Mouse (Mus musculus): ENCODE data around the gene Clec4a4. TPM values are rescaled to one million over a fixed set of nuclear protein-coding genes. Genes with fewer than 3 reads are reported as not detected.
"Not testable (repeated sequence)": the region's sequence is repeated elsewhere in the genome, so short reads cannot be mapped to it uniquely, and the experiment has no call there.

Gene Clec4a4
- polyA plus RNA-seq (2016; fragmentation: Nextera tagmentation; extraction: Ambion mirVana): not detected in 2 replicates

DNA sequence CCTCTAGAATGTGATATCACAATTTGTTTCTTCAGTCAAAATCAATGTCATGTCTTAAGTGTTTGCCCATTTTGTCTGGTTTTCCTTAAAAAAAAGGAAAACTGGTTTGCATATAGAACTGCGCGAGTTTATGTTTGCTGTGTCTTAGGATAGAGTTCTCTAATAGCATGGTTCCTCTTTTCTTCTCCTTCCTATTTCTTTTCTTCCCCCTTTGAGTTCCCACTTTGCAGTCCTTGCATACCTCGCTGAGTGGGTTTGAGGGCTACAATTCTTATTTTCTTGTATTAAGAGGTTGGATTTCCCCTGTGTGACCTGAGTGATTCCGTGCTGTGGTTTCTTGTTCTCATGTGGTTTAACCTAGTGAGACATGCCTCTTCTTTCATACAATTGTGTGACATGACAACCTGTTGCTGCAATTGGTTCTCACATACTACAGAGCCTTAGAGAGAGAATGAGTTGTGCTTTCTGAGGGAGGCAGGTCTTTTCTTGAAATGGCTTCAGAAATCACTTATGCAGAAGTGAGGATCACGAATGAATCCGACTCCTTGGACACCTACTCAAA, at the start of gene Clec4a4:
Clec4a4 (plus strand) TSS at position 492 of the 562 bp plus-strand sequence.
- no peak for DNase-seq (ENCODE audit: low spot score)
- Histone ChIP-seq H3K27ac (replicated peaks) (no peak within 1 kb of the TSS), H3K4me1 (no peaks in the 10 kb centered on the region), H3K9me3 (replicated peaks) (peaks cover 14% of the 10 kb centered on the region), H3K27me3 (ENCODE audit: low read depth, poor library complexity, severe bottlenecking) (no peaks in the 10 kb centered on the region), H3K4me3 (no peak within 1 kb of the TSS), H3K36me3 (no peaks in the 10 kb centered on the region)
- 87% methylated on average over 6 of the region's 6 CpGs for WGBS

DNA sequence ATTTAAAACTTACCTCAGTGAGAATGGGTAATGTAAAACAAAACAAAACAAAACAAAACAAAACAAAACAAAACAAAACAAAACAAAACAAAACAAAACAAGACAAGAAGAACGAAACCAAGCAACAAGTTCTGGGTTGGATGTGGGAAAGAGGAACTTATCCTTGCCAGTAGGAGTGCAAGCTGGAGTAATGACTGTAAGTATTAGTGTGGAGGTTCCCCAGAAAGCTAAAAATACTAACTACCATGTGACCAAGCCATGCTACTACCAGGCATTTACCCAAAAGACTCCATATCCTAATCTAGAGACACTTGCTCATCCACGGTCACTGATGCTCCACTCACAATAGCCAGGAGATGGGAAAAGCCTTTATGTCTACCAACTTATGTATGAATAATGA, 43.4 kb upstream of the Clec4a4 start:
- 91% methylated on average over 2 of the region's 2 CpGs for WGBS
- H3K36me3 ChIP-seq: no peaks in the 10 kb centered on the region

DNA sequence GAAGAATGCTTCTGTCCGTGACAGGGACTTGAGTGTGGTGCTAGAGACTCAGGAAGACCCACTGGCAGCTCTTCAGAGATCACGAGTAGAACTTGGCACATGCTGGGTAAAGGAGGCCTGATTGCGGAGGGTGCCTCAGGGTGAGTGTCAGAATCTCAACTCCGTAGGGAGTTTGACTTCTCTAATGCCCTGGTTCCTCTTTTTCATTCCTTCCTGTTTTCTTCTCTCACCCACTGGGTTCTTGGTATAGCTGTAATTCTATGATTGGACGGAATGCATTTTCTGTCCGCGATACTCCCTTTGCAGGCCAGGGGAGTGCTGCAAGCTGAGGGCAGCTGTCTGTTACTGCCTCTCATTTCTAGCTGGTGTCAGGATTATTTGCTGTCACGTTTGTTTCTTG, 37.8 kb upstream of the Clec4a4 start, which contains the start of gene Clec4a3:
Clec4a3 (plus strand) TSS at position 115 of the 400 bp plus-strand sequence.
- H3K9me3 ChIP-seq (replicated peaks): 0 out of 2 replicates have a peak, but pooled peaks cover 7% of the 10 kb centered on the region
- no peak within 1 kb of the TSS for H3K27ac ChIP-seq (replicated peaks)
- H3K27me3 ChIP-seq (ENCODE audit: low read depth, poor library complexity, severe bottlenecking): no peaks in the 10 kb centered on the region
- H3K36me3 ChIP-seq: no peaks in the 10 kb centered on the region
- H3K4me1 ChIP-seq: no peaks in the 10 kb centered on the region
- WGBS: 85% methylated on average over 8 of the region's 8 CpGs
- H3K4me3 ChIP-seq: no peak within 1 kb of the TSS
- no peak for DNase-seq (ENCODE audit: low spot score)

More for the DNA sequence above, 43.4 kb upstream of the Clec4a4 start:
- H3K27me3 ChIP-seq (ENCODE audit: low read depth, poor library complexity, severe bottlenecking): no peaks in the 10 kb centered on the region
- H3K4me1 ChIP-seq: no peaks in the 10 kb centered on the region
- H3K4me3 ChIP-seq: no peak overlapping the region
- H3K27ac ChIP-seq (replicated peaks): no peak overlapping the region
- DNase-seq (ENCODE audit: low spot score): no peak
- 0 out of 2 replicates have a peak, but pooled peaks cover 5% of the 10 kb centered on the region for H3K9me3 ChIP-seq (replicated peaks)

DNA sequence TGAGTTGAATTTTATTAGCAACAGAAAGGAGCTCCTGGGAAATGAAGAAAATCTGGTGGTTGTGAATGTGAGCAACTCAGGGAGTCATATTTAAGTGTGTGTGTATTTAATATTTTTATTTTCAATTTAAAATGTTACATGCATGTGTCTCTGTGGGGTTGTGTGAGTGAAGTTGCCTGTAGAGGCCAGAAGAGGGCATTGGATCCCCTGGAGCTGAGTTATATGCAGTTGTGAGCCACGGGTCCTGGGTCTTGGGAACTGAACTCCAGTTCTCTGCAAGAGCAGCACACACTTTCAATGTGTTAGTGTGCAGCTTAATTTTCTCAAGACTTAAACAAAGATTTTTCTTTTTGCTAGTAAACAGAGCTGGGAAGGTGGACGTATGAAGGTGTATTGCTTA, 25.6 kb upstream of the Clec4a4 start:
- H3K36me3 ChIP-seq: no peaks in the 10 kb centered on the region
- no peak overlapping the region for H3K4me3 ChIP-seq
- H3K4me1 ChIP-seq: no peaks in the 10 kb centered on the region
- WGBS: 74% methylated on average over 2 of the region's 2 CpGs
- no peak overlapping the region for H3K27ac ChIP-seq (replicated peaks)
- peaks cover 4% of the 10 kb centered on the region; the same call in 1 of the 2 replicates for H3K9me3 ChIP-seq (replicated peaks)
- H3K27me3 ChIP-seq (ENCODE audit: low read depth, poor library complexity, severe bottlenecking): no peaks in the 10 kb centered on the region
- no peak for DNase-seq (ENCODE audit: low spot score)

DNA sequence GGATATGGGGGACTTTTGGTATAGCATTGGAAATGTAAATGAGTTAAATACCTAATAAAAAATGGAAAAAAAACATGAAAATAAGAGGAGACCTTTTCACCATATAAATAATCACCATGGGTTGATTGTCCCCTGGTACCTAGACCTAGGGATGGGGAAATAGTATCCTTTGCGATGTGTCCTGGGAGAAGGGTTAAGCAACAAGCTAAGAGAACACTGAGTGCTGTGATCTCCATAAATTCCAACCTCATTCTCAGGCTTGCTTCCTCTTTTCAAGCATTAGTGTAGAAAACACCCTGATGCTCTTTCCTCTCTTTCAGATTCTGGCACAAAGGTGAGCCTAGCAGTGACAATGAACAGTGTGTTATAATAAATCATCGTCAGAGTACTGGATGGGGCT, 21.1 kb upstream of the Clec4a4 start:
- Histone ChIP-seq H3K27ac (replicated peaks) (no peak overlapping the region), H3K9me3 (replicated peaks) (no peaks in the 10 kb centered on the region; the same call in 1 of the 2 replicates), H3K27me3 (ENCODE audit: low read depth, poor library complexity, severe bottlenecking) (no peaks in the 10 kb centered on the region), H3K4me3 (no peak overlapping the region), H3K4me1 (no peaks in the 10 kb centered on the region), H3K36me3 (no peaks in the 10 kb centered on the region)
- no peak for DNase-seq (ENCODE audit: low spot score)
- WGBS: 94% methylated on average over 2 of the region's 2 CpGs

DNA sequence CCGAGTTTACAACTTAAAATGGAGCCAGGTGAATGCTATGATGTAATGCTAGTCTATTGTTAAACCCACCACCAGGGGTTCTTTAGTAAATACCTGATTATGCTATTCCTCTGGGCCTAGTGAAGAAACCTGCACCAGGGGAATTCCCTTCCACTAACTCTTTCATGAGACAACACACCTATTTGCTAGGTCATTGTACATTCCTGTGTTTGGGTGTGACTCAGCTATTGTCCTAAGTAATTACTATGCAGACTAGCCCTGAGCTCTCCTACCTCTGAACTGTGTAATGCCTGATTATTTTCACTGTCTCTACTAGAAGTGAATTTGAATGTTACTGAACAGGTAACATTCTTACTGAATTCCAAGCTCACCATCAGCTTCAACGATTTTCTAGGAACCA, 14.5 kb downstream of the Clec4a4 start:
- not testable (repeated sequence) for DNase-seq (ENCODE audit: low spot score)
- 82% methylated on average over 2 of the region's 2 CpGs for WGBS

DNA sequence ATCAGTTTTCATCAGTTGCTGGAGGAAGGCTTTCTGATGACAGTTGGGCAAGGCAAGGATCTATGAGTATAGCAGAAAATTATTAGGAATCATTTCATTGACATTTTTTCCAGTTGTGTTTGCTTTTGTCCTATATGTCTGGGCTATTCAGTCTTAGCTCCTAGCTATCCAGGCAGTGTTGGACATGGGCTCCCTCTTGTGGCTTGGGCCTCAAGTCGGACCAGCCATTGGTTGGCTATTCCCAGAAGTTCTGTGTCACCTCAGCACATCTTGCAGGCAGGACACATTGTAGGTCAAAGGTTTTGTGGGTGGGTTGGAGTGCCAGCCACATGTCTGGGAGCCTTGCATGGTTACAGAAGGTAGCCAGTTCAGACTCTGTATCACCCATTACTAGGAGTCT, 15.4 kb downstream of the Clec4a4 start:
- H3K4me3 ChIP-seq: no peak overlapping the region
- H3K4me1 ChIP-seq: no peaks in the 10 kb centered on the region
- no peak for DNase-seq (ENCODE audit: low spot score)
- H3K27ac ChIP-seq (replicated peaks): no peak overlapping the region
- H3K36me3 ChIP-seq: no peaks in the 10 kb centered on the region
- H3K9me3 ChIP-seq (replicated peaks): no peaks in the 10 kb centered on the region; the same call in 1 of the 2 replicates
- 81% methylated on average over 1 of the region's 1 CpGs for WGBS
- no peaks in the 10 kb centered on the region for H3K27me3 ChIP-seq (ENCODE audit: low read depth, poor library complexity, severe bottlenecking)

More for the DNA sequence above, 14.5 kb downstream of the Clec4a4 start:
- H3K27me3 ChIP-seq (ENCODE audit: low read depth, poor library complexity, severe bottlenecking); H3K4me1 ChIP-seq; H3K36me3 ChIP-seq; H3K9me3 ChIP-seq (replicated peaks); H3K27ac ChIP-seq (replicated peaks); H3K4me3 ChIP-seq: not testable (repeated sequence)

DNA sequence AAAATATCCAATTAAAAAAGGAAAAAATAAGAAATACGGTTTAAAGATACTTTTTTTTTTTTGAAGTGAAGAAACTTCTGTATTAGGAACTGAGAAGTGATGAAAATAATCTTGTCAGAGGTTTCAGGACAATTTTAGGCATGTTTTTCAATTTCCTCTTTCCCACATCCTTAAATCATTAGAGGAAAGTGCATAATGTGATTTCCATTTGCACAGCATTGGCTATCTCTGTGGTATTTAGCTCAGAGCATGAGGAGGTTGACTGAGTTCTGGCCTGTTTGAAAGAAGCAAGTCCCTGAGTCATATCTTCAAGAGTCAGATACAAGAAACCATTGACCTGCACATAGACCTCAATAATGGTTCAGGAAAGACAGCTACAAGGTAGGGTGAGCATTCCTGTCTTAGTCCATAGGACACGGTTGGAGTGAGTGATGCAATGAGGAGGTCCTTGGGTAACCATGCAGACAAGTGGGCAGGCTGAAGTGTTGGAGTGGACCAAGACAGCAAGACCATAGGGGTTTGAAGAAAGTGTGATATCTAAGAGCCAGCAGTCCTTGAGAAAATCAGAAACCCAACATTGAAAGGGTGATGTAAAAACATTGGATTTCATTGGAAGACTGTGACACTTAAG, 59.7 kb downstream of the Clec4a4 start, which contains the start of gene Clec4b1:
Clec4b1 (plus strand) TSS at position 221 of the 631 bp plus-strand sequence.
- DNase-seq (ENCODE audit: low spot score): no peak
- 82% methylated on average over 2 of the region's 2 CpGs for WGBS

More for the DNA sequence above, 59.7 kb downstream of the Clec4a4 start, which contains the start of gene Clec4b1:
- Histone ChIP-seq H3K9me3 (replicated peaks) (peaks cover 19% of the 10 kb centered on the region), H3K36me3 (no peaks in the 10 kb centered on the region), H3K27me3 (ENCODE audit: low read depth, poor library complexity, severe bottlenecking) (no peaks in the 10 kb centered on the region), H3K4me1 (no peaks in the 10 kb centered on the region), H3K4me3 (no peak within 1 kb of the TSS), H3K27ac (replicated peaks) (no peak within 1 kb of the TSS)

Other genes with a start within 250 kb of the Clec4a4 start
- gene Slc2a3, start 188.7 kb upstream of the Clec4a4 start, polyA plus RNA-seq (2016; fragmentation: Nextera tagmentation; extraction: Ambion mirVana): 42.0 and 63.0 TPM in 2 replicates
- 2.0 and 2.4 TPM in 2 replicates for gene Foxj2, start 170.5 kb upstream of the Clec4a4 start, polyA plus RNA-seq (2016; fragmentation: Nextera tagmentation; extraction: Ambion mirVana)
- 1.4 and 1.9 TPM in 2 replicates for gene C3ar1, start 134.2 kb upstream of the Clec4a4 start, polyA plus RNA-seq (2016; fragmentation: Nextera tagmentation; extraction: Ambion mirVana)
- gene Necap1, start 115.9 kb upstream of the Clec4a4 start, polyA plus RNA-seq (2016; fragmentation: Nextera tagmentation; extraction: Ambion mirVana): 57.2 and 63.6 TPM in 2 replicates
- gene Clec4a1, start 68.5 kb upstream of the Clec4a4 start, polyA plus RNA-seq (2016; fragmentation: Nextera tagmentation; extraction: Ambion mirVana): 1.0 and 1.6 TPM in 2 replicates
- gene Clec4a3, start 37.9 kb upstream of the Clec4a4 start, polyA plus RNA-seq (2016; fragmentation: Nextera tagmentation; extraction: Ambion mirVana): 0.17 and 0.83 TPM in 2 replicates
- not detected in 2 replicates for gene Clec4b1, start 59.6 kb downstream of the Clec4a4 start, polyA plus RNA-seq (2016; fragmentation: Nextera tagmentation; extraction: Ambion mirVana)
- 0.54 and 1.1 TPM in 2 replicates for gene Clec4a2, start 116.1 kb downstream of the Clec4a4 start, polyA plus RNA-seq (2016; fragmentation: Nextera tagmentation; extraction: Ambion mirVana)
- not detected in 2 replicates for gene Clec4b2, start 182.5 kb downstream of the Clec4a4 start, polyA plus RNA-seq (2016; fragmentation: Nextera tagmentation; extraction: Ambion mirVana)
- gene Clec4n, start 239.5 kb downstream of the Clec4a4 start, polyA plus RNA-seq (2016; fragmentation: Nextera tagmentation; extraction: Ambion mirVana): 0.30 TPM in 1 of 2 replicates, not detected in the other

Measured in midbrain, embryonic 10.5 days (tissue).